In the genomic region with DNA sequence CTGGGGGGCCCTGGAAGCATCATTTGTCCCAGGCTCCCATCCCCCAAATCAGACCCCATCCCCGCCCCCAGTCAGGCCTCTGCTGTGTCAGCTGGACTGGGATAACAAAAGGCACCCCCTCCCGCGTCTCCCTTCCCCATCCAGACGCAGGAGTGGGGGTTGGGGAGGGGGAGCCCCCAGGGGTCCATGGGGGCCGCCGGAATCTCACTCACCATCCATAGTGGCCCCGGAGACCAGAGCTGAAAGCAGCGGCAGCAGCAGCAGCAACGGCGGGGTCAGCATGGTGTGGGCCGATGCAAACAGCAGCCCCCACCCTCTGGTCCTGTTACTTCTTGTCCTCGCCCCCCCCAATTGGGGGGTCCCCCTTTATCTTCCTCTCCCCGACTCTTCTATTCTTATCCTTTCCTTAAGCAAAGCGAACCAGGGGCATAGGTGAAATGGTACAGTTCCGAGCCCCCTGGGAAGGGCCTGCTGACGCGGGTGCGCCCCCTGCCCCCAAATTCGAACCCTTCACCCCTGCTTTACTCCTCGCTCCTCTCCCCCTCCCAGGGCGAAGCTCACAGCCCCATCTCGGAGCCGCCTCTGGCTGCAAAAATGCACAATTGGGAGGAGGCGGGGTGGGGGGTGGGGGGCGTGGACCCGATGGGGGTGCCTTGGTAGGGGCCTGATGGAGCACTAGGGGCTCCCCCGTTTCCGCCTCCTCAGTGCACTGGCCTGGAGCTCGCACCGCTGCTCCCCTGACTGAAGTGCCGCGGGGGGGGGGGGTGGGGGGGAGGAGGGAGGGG, we compare ENCODE assay signal across 8 mouse cellular contexts. TPM values are rescaled to one million over a fixed set of nuclear protein-coding genes. Genes with fewer than 3 reads are reported as not detected.
DNase-seq lines count a peak whose midpoint lies in the region.

A gene (minus strand): TSS at position 743 of the 785 bp plus-strand sequence.

- peak within 1 kb of the TSS; percentile 85 for H3K4me3 ChIP-seq in forebrain, embryonic 10.5 days

- peak within 1 kb of the TSS; percentile 97 for H3K27ac ChIP-seq in forebrain, embryonic 10.5 days

- intact Hi-C loops in heart, postnatal 10 days (cut with DNase I): no loop called here

- H3K36me3 ChIP-seq in forebrain, embryonic 10.5 days (replicated peaks): peaks cover 6% of the 10 kb centered on the region; the same call in 1 of the 2 replicates

- 0 out of 2 replicates have a peak, but pooled peaks cover 4% of the 10 kb centered on the region for H3K27me3 ChIP-seq in forebrain, embryonic 10.5 days (ENCODE audit: poor library complexity, severe bottlenecking)

- H3K9me3 ChIP-seq in forebrain, embryonic 10.5 days: no peaks in the 10 kb centered on the region

- peaks cover 65% of the 10 kb centered on the region for H3K4me1 ChIP-seq in forebrain, embryonic 10.5 days

- DNase-seq in layer of hippocampus, adult 11-12 months (ENCODE audit: low spot score): peak; percentile 43
- no peak for DNase-seq in layer of hippocampus, adult 9-10 months (ENCODE audit: low spot score)
- peak; percentile 64 for DNase-seq in adrenal gland, postnatal 10 days
- DNase-seq in forebrain, embryonic 10.5 days (ENCODE audit: extremely low spot score, low spot score): peak; percentile 79
- peak in 1 of 2 experiments; percentile 45 for DNase-seq in heart, postnatal 10 days
- DNase-seq in layer of hippocampus, postnatal 25 days (ENCODE audit: extremely low spot score in 1 of 2, low spot score in 1 of 2): peak in 1 of 2 experiments; percentile 58
- DNase-seq in mesoderm, embryonic 11.5 days (ENCODE audit: low read depth, low spot score): peak; percentile 75
- peak; percentile 55 for DNase-seq in thymus, postnatal 4 days

- WGBS in forebrain, embryonic 10.5 days: 1% methylated on average over 30 of the region's 32 CpGs

RNA-seq across cellular contexts. Expression of the gene that starts here (rescaled TPM):
- 100 to 1,000 TPM; 170 to 208 TPM for total RNA-seq in adrenal gland, postnatal 10 days (2021)
- 66.5 and 67.4 TPM in 2 replicates for polyA plus RNA-seq in forebrain, embryonic 10.5 days (2016; fragmentation: Nextera tagmentation; extraction: Ambion mirVana)
- 10 to 100 TPM; 95.8 to 96.3 TPM for total RNA-seq in heart, postnatal 10 days (2021)
- total RNA-seq in layer of hippocampus, postnatal 25 days (2021): 100 to 1,000 TPM; 259 to 316 TPM
